In genomic region chr10:127048608-127049394, GRCm38 (mm10) we compare ENCODE assay signal across 10 mouse cellular contexts. TPM values are rescaled to one million over a fixed set of nuclear protein-coding genes. Genes with fewer than 3 reads are reported as not detected.
DNase-seq lines count a peak whose midpoint lies in the region; ATAC-seq and TF ChIP-seq lines count a peak whose summit lies in the region.
"Had no signal": no experiment of that assay in that cellular context is flagged by ENCODE, and none has a peak within 500 bp of the region (broad histone marks: within the 10 kb centered on the region; RNA-seq: fewer than 3 reads in every experiment).

No protein-coding gene starts in this region.

- WGBS in heart, embryonic 15.5 days, result 5% methylated on average over 35 of the region's 35 CpGs
- WGBS in heart, adult 2 months, result 7% methylated on average over 35 of the region's 35 CpGs
- 3% methylated on average over 35 of the region's 35 CpGs for WGBS in embryonic facial prominence, embryonic 14.5 days
- 5% methylated on average over 35 of the region's 35 CpGs for WGBS in limb, embryonic 14.5 days

- peaks cover 62% of the 10 kb centered on the region for H3K27me3 ChIP-seq in heart, embryonic 15.5 days
- H3K27me3 ChIP-seq in heart, adult 2 months (ENCODE audit: control insufficient read depth, insufficient read depth, low read length), result peaks cover 13% of the 10 kb centered on the region
- H3K27me3 ChIP-seq in E14TG2a.4 (ENCODE audit: insufficient read depth, low read length), result peaks cover 43% of the 10 kb centered on the region
- peaks cover 50% of the 10 kb centered on the region for H3K27me3 ChIP-seq in embryonic facial prominence, embryonic 14.5 days (replicated peaks; ENCODE audit: control insufficient read depth, insufficient read depth, low read length)
- peaks cover 43% of the 10 kb centered on the region for H3K27me3 ChIP-seq in limb, embryonic 14.5 days (ENCODE audit: control insufficient read depth, insufficient read depth, low read length)

- no peaks in the 10 kb centered on the region for H3K9me3 ChIP-seq in heart, embryonic 15.5 days (replicated peaks)
- peaks cover 12% of the 10 kb centered on the region for H3K9me3 ChIP-seq in E14TG2a.4 (ENCODE audit: low read length)
- H3K9me3 ChIP-seq in embryonic facial prominence, embryonic 14.5 days (ENCODE audit: control insufficient read depth, low read length), result no peaks in the 10 kb centered on the region
- H3K9me3 ChIP-seq in limb, embryonic 14.5 days (ENCODE audit: control insufficient read depth, low read length), result no peaks in the 10 kb centered on the region

- intact Hi-C loops in heart, adult 2 months (cut with DNase I), result no loop called here

- TF ChIP-seq CTCF in heart, adult 2 months (IDR thresholded peaks at IDR 0.05), result no peak
- TF ChIP-seq CTCF in E14TG2a.4 (conservative IDR thresholded peaks at IDR 0.05; ENCODE audit: low read length), result no peak

- no peaks in the 10 kb centered on the region for H3K79me2 ChIP-seq in heart, adult 2 months (replicated peaks; ENCODE audit: control insufficient read depth, insufficient read depth, low read length)

- H3K4me2 ChIP-seq in heart, embryonic 15.5 days, result peak overlapping the region; percentile 53
- peak overlapping the region; percentile 28 for H3K4me2 ChIP-seq in embryonic facial prominence, embryonic 14.5 days (ENCODE audit: low read depth, low read length)
- peak overlapping the region; percentile 13 for H3K4me2 ChIP-seq in limb, embryonic 14.5 days (replicated peaks; ENCODE audit: low read depth, low read length, severe bottlenecking)

- H3K9ac ChIP-seq in heart, embryonic 15.5 days, result no peak overlapping the region
- H3K9ac ChIP-seq in heart, adult 2 months (ENCODE audit: low read depth, low read length), result no peak overlapping the region
- H3K9ac ChIP-seq in embryonic facial prominence, embryonic 14.5 days (ENCODE audit: low read depth, low read length), result no peak overlapping the region
- H3K9ac ChIP-seq in limb, embryonic 14.5 days (ENCODE audit: low read depth, low read length, severe bottlenecking), result no peak overlapping the region

- H3K36me3 ChIP-seq in heart, embryonic 15.5 days, result peaks cover 9% of the 10 kb centered on the region; the same call in 1 of the 2 replicates
- H3K36me3 ChIP-seq in heart, adult 2 months (ENCODE audit: control insufficient read depth, insufficient read depth, low read length), result no peaks in the 10 kb centered on the region
- peaks cover 42% of the 10 kb centered on the region for H3K36me3 ChIP-seq in E14TG2a.4 (ENCODE audit: insufficient read depth, low read length)
- H3K36me3 ChIP-seq in embryonic facial prominence, embryonic 14.5 days (ENCODE audit: control insufficient read depth, insufficient read depth, low read length), result peaks cover 6% of the 10 kb centered on the region; the same call in 1 of the 2 replicates
- H3K36me3 ChIP-seq in limb, embryonic 14.5 days (ENCODE audit: control insufficient read depth, insufficient read depth, low read length), result peaks cover 17% of the 10 kb centered on the region

- ATAC-seq in heart, embryonic 15.5 days (replicated peaks; ENCODE audit: insufficient number of reproducible peaks, insufficient read depth, low FRiP score, low read depth), result no peak
- ATAC-seq in embryonic facial prominence, embryonic 14.5 days (ENCODE audit: low read depth), result 0 out of 2 replicates have a peak, but pooled peaks have one; percentile 8
- no peak for ATAC-seq in limb, embryonic 14.5 days (ENCODE audit: low FRiP score, low read depth)

- H3K27ac ChIP-seq in heart, embryonic 15.5 days, result no peak overlapping the region
- no peak overlapping the region for H3K27ac ChIP-seq in heart, adult 2 months
- no peak overlapping the region for H3K27ac ChIP-seq in embryonic facial prominence, embryonic 14.5 days (replicated peaks; ENCODE audit: low read depth, low read length)
- no peak overlapping the region for H3K27ac ChIP-seq in limb, embryonic 14.5 days (replicated peaks; ENCODE audit: low read depth, low read length)

- H3K4me3 ChIP-seq in heart, embryonic 15.5 days, result peak overlapping the region; percentile 28
- H3K4me3 ChIP-seq in heart, adult 2 months, result no peak overlapping the region
- H3K4me3 ChIP-seq in E14TG2a.4 (replicated peaks; ENCODE audit: low read length), result peak overlapping the region; percentile 64
- H3K4me3 ChIP-seq in embryonic facial prominence, embryonic 14.5 days (ENCODE audit: low read depth, low read length), result peak overlapping the region; percentile 15
- peak overlapping the region; percentile 9 for H3K4me3 ChIP-seq in limb, embryonic 14.5 days (replicated peaks; ENCODE audit: low read length)

- no peak for TF ChIP-seq POLR2A in heart, adult 2 months (IDR thresholded peaks at IDR 0.05; ENCODE audit: insufficient read depth, low read depth, low read length)
- no peak for TF ChIP-seq POLR2A in limb, embryonic 14.5 days (IDR thresholded peaks at IDR 0.05; ENCODE audit: borderline replicate concordance, extremely low read depth, insufficient read depth, insufficient read length)

- DNase-seq in heart, adult 2 months, result no peak
- DNase-seq in embryonic facial prominence, embryonic 14.5 days (ENCODE audit: low spot score), result no peak
- no peak for DNase-seq in limb, embryonic 14.5 days (ENCODE audit: low spot score)
- no peak for DNase-seq in right cerebral cortex, adult 2 months (ENCODE audit: low spot score in 2 of 2)
- no peak for DNase-seq in layer of hippocampus, adult 8-10 months (ENCODE audit: low spot score in 2 of 2)
- DNase-seq in spleen, postnatal 4 days (ENCODE audit: low spot score in 2 of 2), result no peak
- DNase-seq: cerebellum, adult 9-10 months; heart, postnatal 4 days had no signal

- TF ChIP-seq EP300 in heart, adult 2 months (IDR thresholded peaks at IDR 0.05; ENCODE audit: insufficient read depth, low read depth, low read length), result no peak

- H3K4me1 ChIP-seq in heart, embryonic 15.5 days (replicated peaks), result peaks cover 18% of the 10 kb centered on the region
- H3K4me1 ChIP-seq in heart, adult 2 months (ENCODE audit: control insufficient read depth, insufficient read depth, low read length), result peaks cover 1% of the 10 kb centered on the region
- peaks cover 61% of the 10 kb centered on the region for H3K4me1 ChIP-seq in E14TG2a.4 (replicated peaks; ENCODE audit: low read depth, low read length)
- no peaks in the 10 kb centered on the region for H3K4me1 ChIP-seq in embryonic facial prominence, embryonic 14.5 days (ENCODE audit: control insufficient read depth, insufficient read depth, low read length)
- peaks cover 3% of the 10 kb centered on the region; the same call in 1 of the 2 replicates for H3K4me1 ChIP-seq in limb, embryonic 14.5 days (ENCODE audit: control insufficient read depth, insufficient read depth, low read length)

RNA-seq across cellular contexts. Expression of gene Cyp27b1, which starts 0.8 kb away (rescaled TPM):
- 0.08 and 0.13 TPM in 2 replicates for polyA plus RNA-seq in heart, embryonic 15.5 days (2015; fragmentation: Nextera tagmentation; extraction: Ambion mirVana)
- under 1 TPM in 1 of 2 experiments, not detected in 1; 0.10 TPM for total RNA-seq in heart, adult 2 months (2021)
- polyA plus RNA-seq in heart, adult 2 months (2012; rRNA removed), result 0.12 and 0.35 TPM in 2 replicates
- polyA plus RNA-seq in embryonic facial prominence, embryonic 14.5 days (2014; fragmentation: Nextera tagmentation; extraction: Ambion mirVana), result 0.13 and 0.29 TPM in 2 replicates
- 1.1 and 1.5 TPM in 2 replicates for polyA plus RNA-seq in limb, embryonic 14.5 days (2012; rRNA removed)
- polyA plus RNA-seq in limb, embryonic 14.5 days (2014; fragmentation: Nextera tagmentation; extraction: Ambion mirVana), result 0.19 and 0.53 TPM in 2 replicates
- total RNA-seq in layer of hippocampus, adult 8-10 months (2022), result 1 to 10 TPM in 1 of 4 experiments, under 1 TPM in 3; 0.14 to 1.1 (median 0.48) TPM

RNA-seq across cellular contexts. Expression of gene Eef1akmt3, which starts 7.5 kb away (rescaled TPM):
- polyA plus RNA-seq in heart, embryonic 15.5 days (2015; fragmentation: Nextera tagmentation; extraction: Ambion mirVana), result 0.30 and 0.42 TPM in 2 replicates
- not detected for total RNA-seq in heart, adult 2 months (2021)
- 0.06 TPM in 2 replicates for polyA plus RNA-seq in heart, adult 2 months (2012; rRNA removed)
- polyA plus RNA-seq in embryonic facial prominence, embryonic 14.5 days (2014; fragmentation: Nextera tagmentation; extraction: Ambion mirVana), result 0.84 and 1.0 TPM in 2 replicates
- 3.4 and 3.8 TPM in 2 replicates for polyA plus RNA-seq in limb, embryonic 14.5 days (2012; rRNA removed)
- 0.87 and 1.3 TPM in 2 replicates for polyA plus RNA-seq in limb, embryonic 14.5 days (2014; fragmentation: Nextera tagmentation; extraction: Ambion mirVana)
- under 1 TPM in 3 of 4 experiments, not detected in 1; 0.23 to 0.33 (median 0.31) TPM for total RNA-seq in layer of hippocampus, adult 8-10 months (2022)

RNA-seq across cellular contexts. Expression of gene Mettl1, which starts 7.6 kb away (rescaled TPM):
- 27.7 and 32.0 TPM in 2 replicates for polyA plus RNA-seq in heart, embryonic 15.5 days (2015; fragmentation: Nextera tagmentation; extraction: Ambion mirVana)
- total RNA-seq in heart, adult 2 months (2021), result 1 to 10 TPM; 6.3 to 7.0 TPM
- polyA plus RNA-seq in heart, adult 2 months (2012; rRNA removed), result 12.3 and 16.0 TPM in 2 replicates
- polyA plus RNA-seq in embryonic facial prominence, embryonic 14.5 days (2014; fragmentation: Nextera tagmentation; extraction: Ambion mirVana), result 47.7 and 55.9 TPM in 2 replicates
- 48.6 and 52.0 TPM in 2 replicates for polyA plus RNA-seq in limb, embryonic 14.5 days (2012; rRNA removed)
- 59.1 and 71.3 TPM in 2 replicates for polyA plus RNA-seq in limb, embryonic 14.5 days (2014; fragmentation: Nextera tagmentation; extraction: Ambion mirVana)
- 10 to 100 TPM; 13.1 to 16.0 (median 14.5) TPM for total RNA-seq in layer of hippocampus, adult 8-10 months (2022)

RNA-seq across cellular contexts. Expression of gene March9, which starts 11.2 kb away (rescaled TPM):
- polyA plus RNA-seq in heart, embryonic 15.5 days (2015; fragmentation: Nextera tagmentation; extraction: Ambion mirVana), result 0.13 and 0.25 TPM in 2 replicates
- 1 to 10 TPM; 2.8 to 3.1 TPM for total RNA-seq in heart, adult 2 months (2021)
- 2.5 and 2.7 TPM in 2 replicates for polyA plus RNA-seq in heart, adult 2 months (2012; rRNA removed)
- 1.5 and 2.0 TPM in 2 replicates for polyA plus RNA-seq in embryonic facial prominence, embryonic 14.5 days (2014; fragmentation: Nextera tagmentation; extraction: Ambion mirVana)
- polyA plus RNA-seq in limb, embryonic 14.5 days (2012; rRNA removed), result 8.6 and 9.8 TPM in 2 replicates
- polyA plus RNA-seq in limb, embryonic 14.5 days (2014; fragmentation: Nextera tagmentation; extraction: Ambion mirVana), result 2.7 and 3.1 TPM in 2 replicates
- 10 to 100 TPM; 14.8 to 21.9 (median 20.4) TPM for total RNA-seq in layer of hippocampus, adult 8-10 months (2022)

RNA-seq across cellular contexts. Expression of gene Cdk4, which starts 14.5 kb away (rescaled TPM):
- polyA plus RNA-seq in heart, embryonic 15.5 days (2015; fragmentation: Nextera tagmentation; extraction: Ambion mirVana), result 718 and 864 TPM in 2 replicates
- 10 to 100 TPM; 77.8 to 83.0 TPM for total RNA-seq in heart, adult 2 months (2021)
- polyA plus RNA-seq in heart, adult 2 months (2012; rRNA removed), result 110 and 139 TPM in 2 replicates
- 1,371 and 1,625 TPM in 2 replicates for polyA plus RNA-seq in embryonic facial prominence, embryonic 14.5 days (2014; fragmentation: Nextera tagmentation; extraction: Ambion mirVana)
- polyA plus RNA-seq in limb, embryonic 14.5 days (2012; rRNA removed), result 1,132 and 1,227 TPM in 2 replicates
- 1,659 and 1,732 TPM in 2 replicates for polyA plus RNA-seq in limb, embryonic 14.5 days (2014; fragmentation: Nextera tagmentation; extraction: Ambion mirVana)
- 10 to 100 TPM; 84.1 to 95.2 (median 91.1) TPM for total RNA-seq in layer of hippocampus, adult 8-10 months (2022)
